ENCODE assay signal across 12 mouse cellular contexts in genomic region chr2:75781781-75782211, GRCm38 (mm10). TPM values are rescaled to one million over a fixed set of nuclear protein-coding genes. Genes with fewer than 3 reads are reported as not detected.
DNase-seq lines count a peak whose midpoint lies in the region; ATAC-seq lines count a peak whose summit lies in the region.
"Had no signal": no experiment of that assay in that cellular context is flagged by ENCODE, and none has a peak within 500 bp of the region (broad histone marks: within the 10 kb centered on the region; RNA-seq: fewer than 3 reads in every experiment).

No protein-coding gene starts in this region.

- H3K9me3 ChIP-seq in limb, embryonic 12.5 days: no peaks in the 10 kb centered on the region
- H3K9me3 ChIP-seq in limb, embryonic 10.5 days (replicated peaks): no peaks in the 10 kb centered on the region
- no peaks in the 10 kb centered on the region for H3K9me3 ChIP-seq in liver, embryonic 13.5 days (replicated peaks)
- no peaks in the 10 kb centered on the region for H3K9me3 ChIP-seq in stomach, embryonic 14.5 days (ENCODE audit: control insufficient read depth, low read depth, low read length)
- H3K9me3 ChIP-seq in kidney, embryonic 16.5 days (ENCODE audit: low read length): no peaks in the 10 kb centered on the region
- H3K9me3 ChIP-seq: forebrain, embryonic 10.5 days; limb, embryonic 13.5 days had no signal

- no peak overlapping the region for H3K4me3 ChIP-seq in limb, embryonic 12.5 days (replicated peaks)
- no peak overlapping the region for H3K4me3 ChIP-seq in limb, embryonic 10.5 days
- no peak overlapping the region for H3K4me3 ChIP-seq in liver, embryonic 13.5 days (replicated peaks)
- no peak overlapping the region for H3K4me3 ChIP-seq in stomach, embryonic 14.5 days (ENCODE audit: low read depth, low read length)
- H3K4me3 ChIP-seq in kidney, embryonic 16.5 days (ENCODE audit: low read length): no peak overlapping the region
- H3K4me3 ChIP-seq: forebrain, embryonic 10.5 days; heart, adult 2 months; limb, embryonic 13.5 days had no signal

- no peak overlapping the region for H3K4me2 ChIP-seq in limb, embryonic 12.5 days
- no peak overlapping the region for H3K4me2 ChIP-seq in liver, embryonic 13.5 days
- H3K4me2 ChIP-seq in stomach, embryonic 14.5 days (replicated peaks; ENCODE audit: low read depth, low read length): no peak overlapping the region
- no peak overlapping the region for H3K4me2 ChIP-seq in kidney, embryonic 16.5 days (replicated peaks; ENCODE audit: low read depth, low read length)
- H3K4me2 ChIP-seq: limb, embryonic 13.5 days had no signal

- H3K9ac ChIP-seq in limb, embryonic 12.5 days (replicated peaks): no peak overlapping the region
- no peak overlapping the region for H3K9ac ChIP-seq in liver, embryonic 13.5 days
- no peak overlapping the region for H3K9ac ChIP-seq in stomach, embryonic 14.5 days (replicated peaks; ENCODE audit: low read depth, low read length)
- no peak overlapping the region for H3K9ac ChIP-seq in kidney, embryonic 16.5 days (replicated peaks; ENCODE audit: low read length)
- H3K9ac ChIP-seq: limb, embryonic 13.5 days had no signal

- H3K27ac ChIP-seq in limb, embryonic 12.5 days: 0 out of 2 replicates have a peak overlapping the region, but pooled peaks have one; percentile 2
- H3K27ac ChIP-seq in limb, embryonic 10.5 days: no peak overlapping the region
- no peak overlapping the region for H3K27ac ChIP-seq in liver, embryonic 13.5 days
- H3K27ac ChIP-seq in stomach, embryonic 14.5 days (ENCODE audit: low read length): peak overlapping the region; percentile 49; the same call in 1 of the 2 replicates
- no peak overlapping the region for H3K27ac ChIP-seq in kidney, embryonic 16.5 days (ENCODE audit: low read length)
- H3K27ac ChIP-seq: forebrain, embryonic 10.5 days; heart, adult 2 months; limb, embryonic 13.5 days had no signal

- ATAC-seq in limb, embryonic 12.5 days (ENCODE audit: insufficient number of reproducible peaks, insufficient read depth, low FRiP score, low TSS enrichment, low read depth): no peak
- ATAC-seq in liver, embryonic 13.5 days (ENCODE audit: low read depth): peak; percentile 45
- peak; percentile 74 for ATAC-seq in stomach, embryonic 14.5 days (ENCODE audit: insufficient number of reproducible peaks, insufficient read depth, low FRiP score, low read depth)
- ATAC-seq in kidney, embryonic 16.5 days (ENCODE audit: low FRiP score, low TSS enrichment): no peak

- DNase-seq in limb, embryonic 10.5 days (ENCODE audit: low spot score): no peak
- DNase-seq in liver, embryonic 13.5 days: no peak
- peak; percentile 33 for DNase-seq in lung, postnatal 10 days
- DNase-seq in cerebellum, adult 18-20 months: no peak
- DNase-seq in right cerebral cortex, adult 2 months (ENCODE audit: low spot score in 2 of 2): no peak
- DNase-seq: heart, adult 2 months; kidney, postnatal 10 days had no signal

- WGBS in limb, embryonic 12.5 days: 49% methylated on average over 6 of the region's 6 CpGs
- WGBS in limb, embryonic 10.5 days: 66% methylated on average over 6 of the region's 6 CpGs
- WGBS in liver, embryonic 13.5 days (ENCODE audit: insufficient replicate concordance): 57% methylated on average over 6 of the region's 6 CpGs
- 46% methylated on average over 6 of the region's 6 CpGs for WGBS in stomach, embryonic 14.5 days
- WGBS in kidney, embryonic 16.5 days: 47% methylated on average over 6 of the region's 6 CpGs

- peaks cover 30% of the 10 kb centered on the region for H3K4me1 ChIP-seq in limb, embryonic 12.5 days (replicated peaks)
- peaks cover 38% of the 10 kb centered on the region for H3K4me1 ChIP-seq in limb, embryonic 10.5 days
- H3K4me1 ChIP-seq in liver, embryonic 13.5 days (replicated peaks): peaks cover 18% of the 10 kb centered on the region
- H3K4me1 ChIP-seq in stomach, embryonic 14.5 days (ENCODE audit: control insufficient read depth, insufficient read depth, low read length): 0 out of 2 replicates have a peak, but pooled peaks cover 2% of the 10 kb centered on the region
- H3K4me1 ChIP-seq in kidney, embryonic 16.5 days (ENCODE audit: insufficient read depth, low read length): peaks cover 19% of the 10 kb centered on the region

- no peaks in the 10 kb centered on the region for H3K36me3 ChIP-seq in limb, embryonic 12.5 days
- no peaks in the 10 kb centered on the region for H3K36me3 ChIP-seq in limb, embryonic 10.5 days
- H3K36me3 ChIP-seq in liver, embryonic 13.5 days: no peaks in the 10 kb centered on the region
- H3K36me3 ChIP-seq in stomach, embryonic 14.5 days (ENCODE audit: control insufficient read depth, insufficient read depth, low read length): no peaks in the 10 kb centered on the region
- no peaks in the 10 kb centered on the region for H3K36me3 ChIP-seq in kidney, embryonic 16.5 days (ENCODE audit: insufficient read depth, low read length)
- H3K36me3 ChIP-seq: forebrain, embryonic 10.5 days; limb, embryonic 13.5 days had no signal

- no peaks in the 10 kb centered on the region for H3K27me3 ChIP-seq in limb, embryonic 12.5 days
- H3K27me3 ChIP-seq in limb, embryonic 10.5 days (ENCODE audit: low read depth, poor library complexity, severe bottlenecking): no peaks in the 10 kb centered on the region
- no peaks in the 10 kb centered on the region for H3K27me3 ChIP-seq in liver, embryonic 13.5 days
- H3K27me3 ChIP-seq in stomach, embryonic 14.5 days (ENCODE audit: control insufficient read depth, insufficient read depth, low read length): no peaks in the 10 kb centered on the region
- no peaks in the 10 kb centered on the region for H3K27me3 ChIP-seq in kidney, embryonic 16.5 days (ENCODE audit: insufficient read depth, low read length)

RNA-seq across cellular contexts. Expression of gene Agps, which starts 50.2 kb away (rescaled TPM):
- 45.1 and 47.8 TPM in 2 replicates for polyA plus RNA-seq in limb, embryonic 12.5 days (2016; fragmentation: Nextera tagmentation; extraction: Ambion mirVana)
- 44.5 and 46.6 TPM in 2 replicates for polyA plus RNA-seq in limb, embryonic 10.5 days (2016; fragmentation: Nextera tagmentation; extraction: Ambion mirVana)
- polyA plus RNA-seq in liver, embryonic 13.5 days (2015; fragmentation: Nextera tagmentation; extraction: Ambion mirVana): 14.3 and 18.2 TPM in 2 replicates
- polyA plus RNA-seq in stomach, embryonic 14.5 days (2014; fragmentation: Nextera tagmentation; extraction: Ambion mirVana): 43.2 and 46.4 TPM in 2 replicates
- 39.2 and 40.0 TPM in 2 replicates for polyA plus RNA-seq in kidney, embryonic 16.5 days (2015; fragmentation: Nextera tagmentation; extraction: Ambion mirVana)

Comparison
In these comparisons a context has a peak if more than half of its experiments do, and no peak if none do; other contexts are left out.
1. H3K27ac ChIP-seq: peak in limb, embryonic 12.5 days (single experiment) and stomach, embryonic 14.5 days (single experiment); none in limb, embryonic 10.5 days (single experiment), liver, embryonic 13.5 days (single experiment) and kidney, embryonic 16.5 days (single experiment).
2. ATAC-seq: peak in liver, embryonic 13.5 days (single experiment) and stomach, embryonic 14.5 days (single experiment); none in limb, embryonic 12.5 days (single experiment) and kidney, embryonic 16.5 days (single experiment).